Mouse (Mus musculus): Measurements from ENCODE around the gene Sgms1.

Sgms1 gene

DNA sequence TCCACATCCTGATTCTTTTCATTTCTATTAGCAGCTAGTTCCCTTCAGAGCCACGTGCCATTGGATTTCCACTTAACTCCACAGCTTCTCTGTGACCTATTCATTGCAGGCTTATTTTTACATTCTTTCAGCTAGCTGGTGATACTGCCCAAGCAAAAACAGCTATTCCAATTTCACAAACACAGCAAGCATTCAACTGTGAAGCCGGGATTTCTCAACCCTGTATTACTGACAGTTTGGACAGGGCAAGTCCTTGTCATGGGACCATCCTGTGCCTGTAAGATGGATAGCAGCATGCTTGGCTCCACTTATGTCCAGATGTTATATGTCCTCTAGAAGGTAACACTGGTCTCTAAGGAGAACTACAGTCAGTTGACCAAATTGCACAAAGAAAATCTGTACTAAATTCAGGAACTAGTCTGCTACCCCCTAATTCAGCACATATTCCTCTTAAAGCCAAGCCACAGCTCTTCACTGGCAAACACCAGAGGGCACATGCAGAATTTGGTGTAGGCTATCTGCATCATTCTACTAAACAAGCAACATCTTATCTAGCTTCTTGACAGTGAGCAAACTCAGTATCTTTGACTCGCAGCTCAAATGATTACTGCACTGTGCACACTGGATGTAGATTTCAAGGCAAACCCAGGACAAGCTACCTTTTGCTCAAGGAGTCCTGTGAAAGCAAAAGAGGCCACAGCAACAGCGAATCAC lies 189.5 kb downstream of the Sgms1 start:
- no peak for DNase-seq

DNA sequence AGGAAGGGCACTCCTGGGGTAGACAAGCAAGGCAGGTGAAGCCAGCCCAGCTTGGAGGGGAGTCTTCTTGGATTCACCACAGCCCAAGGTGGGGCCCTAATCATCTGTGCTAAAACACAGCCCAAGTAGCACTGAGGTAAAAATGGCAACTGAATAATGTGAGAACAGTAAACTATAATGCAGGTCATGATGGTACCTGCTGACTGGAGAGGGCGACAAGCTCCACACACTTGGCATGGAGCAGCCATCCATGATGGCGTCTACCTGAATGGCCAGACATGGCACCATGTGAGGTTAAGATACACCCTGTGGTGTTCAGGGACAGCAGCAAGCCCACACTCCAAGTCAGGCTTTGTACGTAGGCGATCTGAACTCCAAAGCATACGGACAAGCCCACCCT lies 190.4 kb downstream of the Sgms1 start:
- no peak for DNase-seq

DNA sequence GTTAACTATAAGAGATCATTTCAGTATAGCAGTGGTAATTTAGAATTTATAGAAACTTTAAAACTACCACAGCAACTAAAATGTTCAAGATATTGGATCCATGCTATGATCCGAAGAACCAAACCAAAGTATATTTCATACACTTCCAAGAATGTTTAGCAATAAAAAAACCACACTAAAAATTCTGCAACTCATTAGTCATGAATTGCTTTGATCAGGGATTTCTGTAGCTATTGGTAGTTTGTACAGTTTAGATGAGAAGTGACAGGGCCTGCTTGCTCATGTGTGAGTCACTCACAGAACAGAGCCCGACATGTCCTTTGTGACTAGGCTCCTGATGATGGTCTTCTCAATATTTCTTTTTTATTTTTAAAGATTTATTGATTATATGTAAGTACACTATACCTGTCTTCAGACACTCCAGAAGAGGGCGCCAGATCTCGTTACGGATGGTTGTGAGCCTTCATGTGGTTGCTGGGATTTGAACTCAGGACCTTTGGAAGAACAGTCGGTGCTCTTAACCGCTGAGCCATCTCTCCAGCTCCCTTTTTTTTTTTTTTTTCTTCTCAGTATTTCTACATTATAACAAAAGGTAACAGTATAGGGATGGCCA lies 190.9 kb downstream of the Sgms1 start:
- no peak for DNase-seq

DNA sequence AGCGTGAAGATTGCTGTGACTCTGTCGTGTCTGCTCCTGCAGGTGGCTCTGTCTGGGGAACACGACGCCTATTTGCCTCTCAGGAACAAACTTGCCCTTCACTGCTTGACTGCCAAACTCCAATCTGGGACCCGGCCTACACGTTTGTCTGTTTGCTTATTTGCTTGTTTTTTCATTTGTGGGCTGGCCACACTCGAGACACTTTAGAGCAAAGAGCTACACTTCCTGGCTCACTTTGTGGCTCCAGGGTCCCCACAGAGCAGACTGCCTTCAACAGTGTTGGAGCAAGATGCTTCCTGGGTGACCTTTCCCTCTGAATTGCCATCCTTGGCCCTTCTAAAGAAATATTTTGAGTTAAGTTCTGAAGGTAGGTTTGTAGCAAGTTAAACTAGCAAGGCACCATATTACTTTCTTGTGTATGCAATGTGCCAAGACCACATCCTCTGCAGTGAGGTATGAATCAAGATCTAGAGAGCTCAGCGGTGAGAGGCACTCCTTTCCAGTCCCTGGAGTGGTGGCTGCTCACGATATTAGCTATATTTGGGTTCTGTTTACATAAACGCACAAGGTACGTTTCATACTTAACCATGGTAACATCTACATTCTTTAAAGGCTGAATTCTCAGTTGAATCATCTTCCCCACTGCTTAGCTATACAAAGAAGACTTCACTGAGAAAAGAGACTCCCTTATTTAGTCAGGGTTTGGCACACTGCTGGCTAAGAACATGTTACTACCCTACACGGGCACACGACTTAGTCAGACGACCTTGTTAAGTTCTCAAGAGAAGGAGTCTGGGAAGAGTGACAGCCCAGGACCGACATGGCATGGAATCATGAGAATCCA lies 192.3 kb downstream of the Sgms1 start:
- peak; percentile 12 for DNase-seq

DNA sequence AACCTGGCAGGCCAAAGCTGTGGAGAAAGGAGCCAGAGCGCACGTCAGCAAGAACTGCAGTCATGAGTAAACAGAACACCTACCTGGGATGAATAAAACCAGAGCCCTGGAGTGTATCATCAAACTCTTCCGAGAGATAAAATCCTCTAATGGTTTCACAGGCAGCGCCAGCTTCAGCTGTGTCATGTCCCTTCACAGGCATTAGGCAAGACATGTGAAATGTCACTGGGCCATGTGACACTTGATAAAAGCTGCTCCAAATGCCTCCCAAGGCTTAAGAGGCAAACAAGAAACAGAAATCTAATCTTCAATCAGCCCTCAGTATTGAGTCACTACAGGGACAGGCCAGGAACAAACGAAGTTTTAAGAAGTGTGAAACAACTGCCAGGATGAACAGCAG lies 193.3 kb downstream of the Sgms1 start:
- no peak for DNase-seq

DNA sequence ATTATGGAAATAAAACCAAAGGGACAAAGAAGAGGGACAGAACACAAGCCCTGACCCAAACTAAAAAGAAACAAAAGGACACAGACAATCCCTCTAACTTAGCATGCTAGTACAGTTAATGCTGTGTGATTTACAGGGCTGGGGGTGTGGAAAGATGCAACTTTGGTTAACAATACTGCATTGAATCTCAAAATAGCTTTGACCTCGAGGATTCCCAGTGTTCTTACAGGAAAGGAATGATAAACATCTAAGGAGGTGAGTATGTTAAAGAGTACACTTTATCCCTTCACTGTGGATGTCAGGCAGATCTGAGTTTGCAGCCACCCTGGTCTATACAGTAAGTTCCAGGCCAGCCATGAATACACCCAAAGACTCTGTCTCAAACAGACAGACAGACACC lies 194.7 kb downstream of the Sgms1 start:
- DNase-seq = no peak

DNA sequence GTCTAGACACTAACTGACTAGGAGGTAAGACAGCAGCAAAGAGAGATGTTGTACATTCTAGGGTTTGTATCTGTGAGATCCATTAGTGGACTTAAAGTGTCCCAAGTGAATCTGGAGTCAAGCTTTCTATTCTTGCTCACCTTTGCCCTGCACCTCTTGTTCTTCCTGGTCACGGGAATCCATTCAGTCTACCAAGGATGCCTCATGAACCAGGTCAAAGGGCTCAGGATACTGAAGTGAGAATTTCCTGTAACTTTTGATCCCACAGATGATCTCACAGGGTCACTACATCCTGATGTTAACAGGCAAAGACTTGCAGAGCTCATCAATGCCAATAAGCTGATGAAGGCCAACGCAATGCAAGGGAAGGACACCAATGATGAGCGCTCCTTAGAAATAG lies 195.4 kb downstream of the Sgms1 start:
- no peak for DNase-seq

DNA sequence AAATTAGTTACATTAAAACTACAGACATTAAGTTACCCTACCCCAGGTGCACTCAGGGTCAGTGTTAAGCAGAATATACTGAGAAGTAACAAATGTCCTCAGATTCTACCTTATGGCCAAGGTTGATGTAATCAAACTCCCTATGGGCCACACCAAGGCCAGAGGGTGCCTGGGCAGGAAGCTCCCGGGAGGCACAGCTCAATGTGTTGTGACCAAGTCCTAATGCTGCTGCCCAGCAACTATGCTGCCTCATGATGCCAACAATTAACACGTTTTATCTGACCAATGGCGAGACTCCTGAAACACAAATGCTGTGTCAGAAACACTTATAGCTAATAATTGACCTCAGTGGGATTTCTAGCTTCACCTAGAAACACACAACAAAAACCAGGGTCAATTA lies 197.9 kb downstream of the Sgms1 start:
- DNase-seq = no peak

DNA sequence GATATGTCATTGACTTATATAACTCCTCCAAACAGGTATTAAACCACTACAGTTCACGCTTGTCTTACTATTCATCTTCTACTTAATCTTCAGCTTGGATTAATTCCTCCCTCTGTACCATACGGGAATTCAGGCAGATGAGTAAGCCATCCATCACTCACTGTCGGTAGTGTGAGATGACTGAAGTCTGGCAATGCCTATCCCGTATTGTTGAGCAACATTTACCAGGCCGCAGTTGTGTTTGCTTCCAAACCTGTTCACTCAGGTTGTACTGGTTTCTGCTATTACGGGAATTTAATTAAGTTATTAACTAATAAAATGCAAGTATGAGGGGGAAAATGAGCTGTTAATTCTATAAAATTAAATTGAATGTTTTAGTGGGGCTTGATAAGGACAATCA lies 199.6 kb downstream of the Sgms1 start:
- DNase-seq = no peak

DNA sequence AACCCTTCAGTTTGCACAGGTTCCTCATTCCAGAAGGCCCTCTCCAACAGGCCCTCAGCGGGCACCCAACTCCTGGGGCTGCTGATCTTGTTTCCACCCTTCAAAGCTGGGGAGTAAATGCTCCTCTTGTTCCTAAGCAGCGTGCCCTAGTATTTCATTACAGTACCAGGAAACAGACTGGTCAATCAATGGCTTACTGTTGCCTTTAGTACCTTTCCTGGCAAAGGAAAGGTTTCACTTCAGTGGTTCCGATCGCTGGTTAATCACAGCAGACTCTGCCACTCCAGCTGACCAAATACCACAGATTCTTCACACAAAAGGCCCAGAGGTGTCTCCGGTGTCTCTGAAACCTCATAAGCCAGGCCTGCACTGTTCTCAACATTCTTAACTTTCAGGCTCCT lies 200.5 kb downstream of the Sgms1 start:
- DNase-seq = no peak

DNA sequence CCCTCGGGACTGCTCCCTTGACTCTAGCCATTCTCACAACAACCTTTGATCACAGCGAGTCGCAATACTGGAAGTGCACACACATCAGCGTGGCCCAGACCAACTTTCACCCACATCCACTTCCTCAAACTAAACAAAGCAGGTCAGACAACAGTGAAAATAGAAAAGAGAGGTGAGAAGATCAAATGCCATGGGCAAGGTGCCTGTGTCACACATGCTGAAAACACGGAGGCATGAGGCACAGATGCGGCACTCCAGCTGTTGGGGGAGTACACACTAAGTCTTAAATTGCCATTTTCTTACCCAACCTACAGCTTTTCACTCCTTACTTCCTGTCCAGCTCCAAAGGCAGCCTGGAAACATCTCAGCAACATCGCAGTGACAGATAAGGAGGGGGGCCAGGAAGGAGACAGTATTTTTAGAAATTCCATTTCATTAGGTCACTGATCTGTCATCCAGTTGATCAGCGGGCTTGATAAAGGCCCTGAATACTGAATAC lies 202.9 kb downstream of the Sgms1 start:
- peak; percentile 41 for DNase-seq

DNA sequence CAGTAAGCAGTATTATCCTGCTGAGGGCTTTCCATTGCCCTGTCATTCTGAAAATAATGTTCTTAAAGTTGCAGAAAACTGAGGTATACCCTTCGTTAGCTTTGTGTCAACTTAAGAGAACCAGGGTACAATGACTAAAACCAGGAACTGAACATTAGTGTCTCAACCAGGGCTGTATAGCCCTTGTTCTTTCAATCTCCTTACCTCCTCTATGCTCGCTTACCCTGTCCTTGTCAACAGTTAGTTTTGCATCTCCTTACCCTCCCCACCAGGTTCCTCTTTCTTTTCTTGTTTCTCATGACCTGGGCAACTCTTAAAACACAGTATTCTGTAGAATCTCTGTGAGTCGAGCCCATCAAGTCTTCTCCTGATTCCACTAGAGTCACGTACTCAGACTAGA lies 206.5 kb downstream of the Sgms1 start:
- DNase-seq = no peak

DNA sequence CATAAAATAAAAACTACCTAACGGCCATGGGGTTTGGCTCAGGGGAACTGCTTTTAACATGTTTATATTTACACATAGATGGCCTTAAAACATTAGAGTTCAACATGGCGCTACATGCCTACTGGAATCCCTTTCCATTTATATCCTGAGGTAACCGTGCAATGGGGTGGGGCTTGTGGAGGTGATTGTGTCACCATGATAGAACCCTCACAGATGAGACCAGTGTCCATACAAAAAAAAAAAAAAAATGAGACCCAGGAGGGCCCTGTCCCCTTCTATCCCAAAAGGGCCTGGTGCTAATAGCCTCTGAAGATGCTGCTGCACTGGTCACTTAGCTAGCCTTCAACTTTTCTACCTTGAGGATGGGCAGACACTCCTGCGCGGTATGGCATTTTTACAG lies 207.0 kb downstream of the Sgms1 start:
- no peak for DNase-seq

DNA sequence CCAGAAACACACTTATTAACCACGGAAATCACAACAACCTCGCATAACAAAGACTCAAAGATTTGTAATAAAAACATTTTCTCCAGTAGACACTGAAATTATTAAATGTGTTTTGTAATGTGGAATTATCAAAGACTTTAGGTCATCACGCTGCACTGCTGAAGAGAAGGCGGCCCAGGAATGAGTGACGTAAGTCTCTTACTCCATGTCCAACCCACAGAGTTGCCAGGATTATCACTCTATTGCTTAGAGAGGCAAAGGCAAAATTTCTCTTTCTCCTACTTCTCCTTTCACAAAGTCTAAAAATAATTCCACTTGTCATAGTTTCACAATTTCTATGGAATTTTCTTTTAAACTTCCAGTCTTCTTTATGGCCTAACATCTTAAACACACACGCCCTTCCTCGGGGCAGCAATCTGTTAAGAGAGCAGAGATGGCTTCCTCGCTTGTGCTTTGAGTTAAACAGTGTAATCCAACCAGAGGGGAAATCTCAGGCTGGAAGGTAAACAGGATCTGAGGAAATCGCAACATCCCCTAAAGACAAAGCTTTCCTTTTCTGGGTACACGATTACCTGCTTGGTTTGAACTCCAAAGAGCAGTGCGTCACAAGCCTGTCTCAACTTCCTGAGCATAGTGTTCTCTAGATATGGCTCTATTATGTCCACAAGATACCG lies 207.7 kb downstream of the Sgms1 start:
- no peak for DNase-seq

DNA sequence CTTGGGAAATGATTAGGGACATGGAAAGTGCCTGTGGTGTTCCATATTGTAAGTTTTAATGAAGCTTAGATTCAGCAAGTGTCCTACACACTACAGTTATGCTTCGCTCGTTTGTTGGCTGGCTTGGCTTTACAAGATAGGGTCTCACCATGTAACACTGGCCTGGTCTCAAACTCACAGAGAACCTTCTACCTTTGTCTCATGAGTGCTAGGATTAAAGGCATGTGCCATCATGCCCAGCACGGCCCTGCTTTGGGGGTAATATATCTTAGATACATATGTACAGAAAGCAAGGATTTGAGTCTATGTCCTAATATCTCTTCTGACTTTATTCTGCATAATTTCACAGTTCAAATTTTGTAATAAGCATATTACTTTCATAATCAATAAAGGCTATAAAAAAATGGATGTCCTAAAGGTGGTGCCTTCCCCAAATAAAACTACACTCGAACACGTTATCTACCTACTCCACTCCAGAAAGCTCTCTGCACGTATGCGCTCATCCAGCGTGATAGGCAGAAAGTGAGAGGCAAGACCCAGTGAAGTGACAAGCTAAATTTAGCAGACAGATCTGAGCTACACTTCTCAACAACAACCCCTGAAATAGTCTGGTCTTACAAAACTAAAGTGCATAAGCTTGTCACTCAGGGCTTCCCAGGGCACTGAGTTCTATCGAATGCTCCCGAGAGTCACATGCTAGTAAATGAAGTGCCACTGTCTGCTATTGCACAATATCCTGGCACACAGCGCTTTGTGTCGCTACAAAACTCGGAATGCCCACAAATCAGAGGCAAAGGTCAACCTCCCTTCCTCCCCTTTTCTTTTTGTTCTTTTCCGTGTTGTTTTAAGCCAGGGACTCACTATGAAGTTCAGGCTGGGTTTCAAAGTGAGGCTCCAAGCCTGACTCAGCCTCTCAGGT lies 208.5 kb downstream of the Sgms1 start:
- no peak for DNase-seq

DNA sequence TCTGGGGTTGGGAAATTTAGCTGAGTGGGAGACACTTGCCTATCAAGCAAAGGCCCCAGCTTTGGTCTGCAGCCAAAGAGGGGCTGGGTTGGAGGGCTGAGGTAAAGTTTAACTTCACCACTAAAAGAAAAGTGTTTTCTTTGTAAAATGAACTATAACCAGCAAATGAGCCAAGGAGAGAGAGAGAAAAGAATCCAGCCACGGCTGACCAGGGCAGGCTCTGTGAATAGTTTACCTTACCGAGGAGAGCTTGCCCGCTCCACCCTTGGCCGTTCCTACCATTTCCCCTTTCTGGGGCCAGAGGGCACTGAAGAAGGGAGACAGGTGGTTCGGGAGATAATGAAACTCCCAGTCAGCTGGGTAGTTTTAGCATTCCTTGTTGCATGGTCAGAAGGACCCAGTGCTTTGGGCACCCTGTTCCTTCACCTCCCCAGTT lies 209.5 kb downstream of the Sgms1 start:
- no peak for DNase-seq

DNA sequence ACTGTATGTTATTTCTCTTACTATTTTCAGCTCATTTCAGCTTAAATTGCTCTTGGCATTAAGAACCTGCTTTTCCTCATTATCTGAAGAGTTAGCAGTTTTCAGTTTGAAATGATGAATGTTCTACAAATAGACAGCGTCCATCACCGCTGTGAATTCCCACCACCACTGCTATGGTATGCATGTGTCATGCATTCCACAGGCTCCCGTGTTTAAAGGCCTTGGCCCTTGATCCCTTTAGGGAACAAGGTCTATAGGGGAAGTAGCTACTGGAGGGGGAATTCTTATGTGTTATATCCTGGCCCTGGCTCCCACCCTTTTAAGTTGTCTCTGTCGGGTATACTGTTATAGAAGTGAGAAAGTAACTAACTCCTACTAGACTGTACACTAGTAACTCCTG lies 210.0 kb downstream of the Sgms1 start:
- DNase-seq = no peak

DNA sequence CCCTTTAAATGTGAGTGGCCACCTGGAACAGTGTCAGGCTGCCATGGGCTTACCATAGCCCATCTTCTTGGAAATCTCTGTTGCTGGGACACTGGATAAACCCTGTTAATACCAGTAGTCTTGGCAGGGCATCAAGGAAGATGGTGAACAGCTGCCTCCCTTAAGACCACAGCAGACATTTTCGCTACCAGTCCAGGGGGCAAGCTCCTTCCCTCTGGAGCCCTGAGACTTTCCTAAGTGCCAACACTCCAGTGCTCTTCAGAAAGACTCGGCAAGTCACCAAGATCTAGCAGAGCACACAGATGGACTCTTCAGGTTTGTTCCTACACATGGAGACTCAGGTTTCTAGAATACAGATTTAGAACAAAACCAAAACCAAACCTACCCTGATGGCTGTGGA lies 211.4 kb downstream of the Sgms1 start:
- DNase-seq = no peak

DNA sequence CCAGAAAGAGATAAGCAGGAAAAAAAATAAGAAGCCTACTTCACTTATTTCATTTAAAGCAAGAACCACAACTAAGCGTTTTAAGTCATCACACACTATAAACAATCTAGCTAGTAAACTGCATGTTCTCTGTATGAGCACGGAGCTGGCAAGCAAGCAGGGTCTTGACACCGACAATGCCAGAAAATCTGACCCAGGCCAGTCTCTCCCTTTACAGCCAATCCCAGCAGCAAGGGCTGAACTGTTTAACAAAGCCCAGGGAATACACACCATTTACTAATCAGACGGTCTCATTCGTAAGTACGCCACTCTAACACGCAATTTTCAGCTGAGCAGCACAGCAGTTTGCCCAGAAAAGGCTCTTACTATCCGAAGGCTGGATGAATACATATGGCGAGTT lies 213.1 kb downstream of the Sgms1 start:
- no peak for DNase-seq

DNA sequence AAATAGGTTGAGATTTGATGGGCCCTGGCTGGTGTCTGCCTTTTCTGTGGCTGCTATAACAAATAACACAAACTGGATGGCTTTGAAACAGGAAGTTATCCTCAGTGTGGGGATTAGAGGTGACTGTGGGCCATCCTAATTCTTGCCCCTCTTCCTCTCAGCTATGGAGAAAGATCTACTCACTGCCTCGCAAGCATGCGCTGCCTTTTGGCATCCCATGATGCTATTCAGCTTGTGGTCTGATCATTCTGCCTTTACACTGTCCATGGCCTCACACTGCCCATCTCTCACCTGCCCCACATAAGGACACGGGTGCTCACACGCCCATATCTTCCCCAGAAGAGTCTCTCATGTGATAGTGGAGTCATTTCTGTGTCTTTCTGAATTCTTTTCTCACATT lies 213.5 kb downstream of the Sgms1 start:
- DNase-seq = no peak

DNA sequence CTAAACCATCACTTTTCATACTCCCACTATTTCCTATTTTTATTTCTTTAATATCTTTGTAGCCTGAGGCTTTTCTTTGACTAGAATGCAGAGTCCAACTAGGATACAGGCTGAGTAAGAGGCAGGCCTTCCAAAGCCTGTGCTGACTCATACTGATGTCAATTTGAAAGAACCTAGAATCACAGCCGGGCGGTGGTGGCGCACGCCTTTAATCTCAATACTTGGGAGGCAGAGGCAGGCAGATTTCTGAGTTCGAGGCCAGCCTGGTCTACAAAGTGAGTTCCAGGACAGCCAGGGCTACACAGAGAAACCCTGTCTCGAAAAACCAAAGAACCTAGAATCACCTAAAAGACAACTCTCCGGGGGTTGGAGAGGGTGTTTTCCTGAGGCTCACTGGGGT lies 214.5 kb downstream of the Sgms1 start:
- DNase-seq = no peak

DNA sequence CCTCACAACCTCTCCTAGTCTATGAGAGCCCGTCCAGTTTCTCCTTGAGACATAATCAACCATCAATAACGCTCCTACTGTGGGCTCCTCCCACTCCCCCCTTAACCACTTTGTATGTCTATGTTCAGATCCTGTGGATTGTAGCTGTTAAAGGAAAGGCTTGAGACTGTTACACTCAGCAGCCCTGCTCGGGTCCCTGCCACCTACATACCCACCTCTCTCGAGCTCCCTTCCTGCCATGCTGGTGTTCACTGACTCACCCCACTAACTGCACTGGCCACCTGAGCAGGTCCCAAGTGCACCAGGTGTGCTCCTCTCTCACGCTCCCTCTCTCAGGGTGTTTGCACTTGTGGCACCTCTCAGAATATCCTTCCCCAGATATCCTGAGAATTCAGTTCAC lies 215.0 kb downstream of the Sgms1 start:
- no peak for DNase-seq

Measured in thymus, postnatal 14 days (tissue).